Mouse (Mus musculus): ENCODE measurements around the gene Itgb3. TPM values are rescaled to one million over a fixed set of nuclear protein-coding genes. Genes with fewer than 3 reads are reported as not detected.

Gene Itgb3
- polyA plus RNA-seq, 1 experiment = 25.0 TPM

DNA sequence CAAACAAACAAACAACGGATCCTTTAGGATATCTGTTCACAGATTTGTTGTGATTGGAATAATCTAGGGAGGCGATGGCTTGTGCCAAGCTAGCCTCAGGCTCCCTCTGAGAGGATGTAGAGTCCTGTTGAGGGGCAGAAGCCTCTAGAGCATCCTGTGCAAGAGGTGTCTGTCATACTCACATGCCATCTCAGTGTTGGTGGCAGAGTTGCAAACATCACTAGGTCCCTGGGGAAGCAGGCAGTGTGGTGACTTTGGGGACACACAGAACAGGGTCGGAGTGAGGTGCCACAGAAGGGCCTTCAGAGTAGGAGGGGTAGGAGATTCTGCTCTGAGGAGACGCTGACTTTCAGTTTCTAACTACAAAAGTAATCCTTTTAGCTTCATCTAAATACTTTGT, 1.9 kb downstream of the Itgb3 start:
- no peaks in the 10 kb centered on the region for H3K36me3 ChIP-seq (ENCODE audit: control insufficient read depth, insufficient read depth)
- H3K4me3 ChIP-seq = peak overlapping the region; percentile 46
- H3K79me2 ChIP-seq (ENCODE audit: control insufficient read depth, insufficient read depth) = peaks cover 35% of the 10 kb centered on the region
- TF ChIP-seq MYOD1 (IDR thresholded peaks at IDR 0.05; ENCODE audit: control insufficient read depth in 1 of 3, insufficient read length in 2 of 3, low read depth in 2 of 3) (no peak), CEBPB (IDR thresholded peaks at IDR 0.05; ENCODE audit: insufficient read depth, poor library complexity, severe bottlenecking) (no peak), MYOG (IDR thresholded peaks at IDR 0.05; ENCODE audit: control insufficient read depth in 1 of 3, insufficient read depth in 1 of 3, insufficient read length in 2 of 3, low read depth in 2 of 3) (no peak), POLR2A (IDR thresholded peaks at IDR 0.05; ENCODE audit: insufficient read length, low read depth) (no peak), POLR2AphosphoS2 (IDR thresholded peaks at IDR 0.05; ENCODE audit: insufficient read length, low read depth) (no peak), USF1 (IDR thresholded peaks at IDR 0.05; ENCODE audit: low read depth) (no peak), E2F4 (IDR thresholded peaks at IDR 0.05; ENCODE audit: insufficient read depth) (no peak)
- peak overlapping the region; percentile 67 for H3K4me2 ChIP-seq (ENCODE audit: low read depth)
- no peaks in the 10 kb centered on the region for H3K27me3 ChIP-seq (ENCODE audit: control insufficient read depth, insufficient read depth, insufficient read length)
- no peak overlapping the region for H3ac ChIP-seq (ENCODE audit: control insufficient read depth, insufficient read length)

DNA sequence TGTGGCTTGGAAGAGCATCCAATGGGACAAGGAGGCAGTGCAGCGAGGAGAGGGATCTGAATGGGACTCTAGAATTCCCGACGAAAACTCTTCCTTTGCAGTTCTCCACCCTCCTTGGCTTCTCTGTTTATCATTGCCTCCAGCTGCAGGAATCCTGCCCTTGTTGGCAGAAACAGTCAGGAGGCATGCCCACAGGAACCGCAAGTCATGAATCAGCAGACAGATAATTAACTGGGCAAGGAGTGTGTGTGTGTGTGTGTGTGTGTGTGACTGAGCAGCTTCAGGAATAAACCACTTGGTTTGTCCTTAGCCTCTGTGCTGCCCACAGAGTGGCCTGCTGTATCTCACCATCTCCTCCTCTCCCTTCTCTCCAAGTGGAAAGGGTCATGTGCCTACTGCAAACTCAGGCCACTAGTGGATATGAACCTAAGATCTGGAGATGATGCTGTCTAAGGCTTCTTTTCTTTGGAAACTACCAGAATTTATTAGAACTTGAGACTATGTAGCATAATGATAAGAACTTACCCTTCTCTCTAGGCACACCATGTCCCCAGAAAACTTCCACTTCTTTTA, 3.9 kb downstream of the Itgb3 start:
- Histone ChIP-seq H3K79me2 (ENCODE audit: control insufficient read depth, insufficient read depth) (peaks cover 43% of the 10 kb centered on the region), H3K36me3 (ENCODE audit: control insufficient read depth, insufficient read depth) (no peaks in the 10 kb centered on the region), H3K27me3 (ENCODE audit: control insufficient read depth, insufficient read depth, insufficient read length) (no peaks in the 10 kb centered on the region), H3ac (ENCODE audit: control insufficient read depth, insufficient read length) (no peak overlapping the region), H3K4me2 (ENCODE audit: low read depth) (peak overlapping the region; percentile 67), H3K4me3 (no peak overlapping the region)
- TF ChIP-seq E2F4 (IDR thresholded peaks at IDR 0.05; ENCODE audit: insufficient read depth) (no peak), POLR2A (IDR thresholded peaks at IDR 0.05; ENCODE audit: insufficient read length, low read depth) (no peak), TCF3 (IDR thresholded peaks at IDR 0.05; ENCODE audit: insufficient read length, low read depth) (no peak), POLR2AphosphoS2 (IDR thresholded peaks at IDR 0.05; ENCODE audit: insufficient read length, low read depth) (no peak), CEBPB (IDR thresholded peaks at IDR 0.05; ENCODE audit: insufficient read depth, poor library complexity, severe bottlenecking) (peak; percentile 36; the same call in 1 of the 2 replicates), TCF12 (IDR thresholded peaks at IDR 0.05; ENCODE audit: insufficient read depth, poor library complexity, severe bottlenecking) (peak; percentile 85), SRF (IDR thresholded peaks at IDR 0.05; ENCODE audit: control insufficient read depth, insufficient read length, low read depth) (no peak), MYOD1 (IDR thresholded peaks at IDR 0.05; ENCODE audit: control insufficient read depth in 1 of 3, insufficient read length in 2 of 3, low read depth in 2 of 3) (peak in 2 of 3 experiments; percentile 54 to 77), MYOG (IDR thresholded peaks at IDR 0.05; ENCODE audit: control insufficient read depth in 1 of 3, insufficient read depth in 1 of 3, insufficient read length in 2 of 3, low read depth in 2 of 3) (peak in 2 of 3 experiments; percentile 36 to 77), REST (IDR thresholded peaks at IDR 0.05; ENCODE audit: insufficient read depth, insufficient read length) (no peak), MAX (IDR thresholded peaks at IDR 0.05; ENCODE audit: low read depth) (peak; percentile 17), USF1 (IDR thresholded peaks at IDR 0.05; ENCODE audit: low read depth) (peak; percentile 80)

DNA sequence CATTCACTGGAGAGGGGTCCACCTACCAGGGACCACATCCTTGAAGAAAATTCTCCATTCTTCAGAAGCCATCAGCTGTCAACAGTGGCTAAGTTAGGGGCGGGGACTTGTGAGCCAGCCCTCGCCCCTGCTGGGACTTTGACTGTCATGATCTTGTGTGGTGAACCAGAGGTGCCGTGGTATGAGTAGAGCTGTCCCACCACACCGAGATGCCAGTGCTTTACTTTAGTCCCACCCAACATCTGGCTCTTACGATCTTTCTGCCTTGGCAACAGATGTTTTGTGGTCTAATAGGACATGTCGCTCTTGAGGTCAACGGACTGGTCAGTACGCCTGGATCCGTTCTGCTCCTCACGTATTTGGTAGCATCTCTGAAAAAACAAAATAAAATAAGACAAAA, 5.8 kb downstream of the Itgb3 start:
- Histone ChIP-seq H3K27me3 (ENCODE audit: control insufficient read depth, insufficient read depth, insufficient read length) (no peaks in the 10 kb centered on the region), H3ac (ENCODE audit: control insufficient read depth, insufficient read length) (no peak overlapping the region), H3K4me3 (no peak overlapping the region), H3K79me2 (ENCODE audit: control insufficient read depth, insufficient read depth) (peaks cover 38% of the 10 kb centered on the region), H3K4me2 (ENCODE audit: low read depth) (peak overlapping the region; percentile 73), H3K36me3 (ENCODE audit: control insufficient read depth, insufficient read depth) (no peaks in the 10 kb centered on the region)
- TF ChIP-seq E2F4 (IDR thresholded peaks at IDR 0.05; ENCODE audit: insufficient read depth) (no peak), SRF (IDR thresholded peaks at IDR 0.05; ENCODE audit: control insufficient read depth, insufficient read length, low read depth) (no peak), REST (IDR thresholded peaks at IDR 0.05; ENCODE audit: insufficient read depth, insufficient read length) (no peak), POLR2AphosphoS2 (IDR thresholded peaks at IDR 0.05; ENCODE audit: insufficient read length, low read depth) (no peak), TCF12 (IDR thresholded peaks at IDR 0.05; ENCODE audit: insufficient read depth, poor library complexity, severe bottlenecking) (peak; percentile 51), TCF3 (IDR thresholded peaks at IDR 0.05; ENCODE audit: insufficient read length, low read depth) (no peak), MAX (IDR thresholded peaks at IDR 0.05; ENCODE audit: low read depth) (no peak), CEBPB (IDR thresholded peaks at IDR 0.05; ENCODE audit: insufficient read depth, poor library complexity, severe bottlenecking) (no peak), USF1 (IDR thresholded peaks at IDR 0.05; ENCODE audit: low read depth) (no peak), MYOD1 (IDR thresholded peaks at IDR 0.05; ENCODE audit: control insufficient read depth in 1 of 3, insufficient read length in 2 of 3, low read depth in 2 of 3) (peak in 2 of 3 experiments; percentile 54 to 60), MYOG (IDR thresholded peaks at IDR 0.05; ENCODE audit: control insufficient read depth in 1 of 3, insufficient read depth in 1 of 3, insufficient read length in 2 of 3, low read depth in 2 of 3) (no peak), POLR2A (IDR thresholded peaks at IDR 0.05; ENCODE audit: insufficient read length, low read depth) (no peak)

DNA sequence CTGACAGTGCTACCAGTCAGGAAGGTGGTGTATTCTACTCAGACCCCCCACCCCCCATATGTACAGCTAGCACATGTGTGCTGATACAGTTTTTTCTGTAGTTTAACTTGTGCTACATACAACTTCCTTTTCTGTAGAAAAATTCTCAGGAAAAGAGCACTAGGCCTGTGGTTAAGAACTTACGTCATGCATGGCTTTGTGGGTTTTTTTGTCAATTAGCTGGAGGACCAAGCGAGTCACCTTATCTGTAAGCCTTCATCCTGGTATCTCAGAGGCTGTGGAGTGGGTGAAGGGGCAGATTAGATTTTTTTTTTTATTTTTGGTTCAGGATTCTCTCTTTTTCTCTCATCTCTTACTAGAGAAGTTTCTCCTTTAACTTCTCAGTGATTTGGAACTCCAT, 6.3 kb downstream of the Itgb3 start:
- TF ChIP-seq MYOD1 (IDR thresholded peaks at IDR 0.05; ENCODE audit: control insufficient read depth in 1 of 3, insufficient read length in 2 of 3, low read depth in 2 of 3) (no peak), TCF12 (IDR thresholded peaks at IDR 0.05; ENCODE audit: insufficient read depth, poor library complexity, severe bottlenecking) (no peak), USF1 (IDR thresholded peaks at IDR 0.05; ENCODE audit: low read depth) (no peak), POLR2AphosphoS2 (IDR thresholded peaks at IDR 0.05; ENCODE audit: insufficient read length, low read depth) (no peak), CEBPB (IDR thresholded peaks at IDR 0.05; ENCODE audit: insufficient read depth, poor library complexity, severe bottlenecking) (peak; percentile 55; the same call in 1 of the 2 replicates)
- no peak overlapping the region for H3ac ChIP-seq (ENCODE audit: control insufficient read depth, insufficient read length)
- H3K4me2 ChIP-seq (ENCODE audit: low read depth) = peak overlapping the region; percentile 73
- H3K79me2 ChIP-seq (ENCODE audit: control insufficient read depth, insufficient read depth) = peaks cover 32% of the 10 kb centered on the region
- no peak overlapping the region for H3K4me3 ChIP-seq
- H3K36me3 ChIP-seq (ENCODE audit: control insufficient read depth, insufficient read depth) = no peaks in the 10 kb centered on the region
- H3K27me3 ChIP-seq (ENCODE audit: control insufficient read depth, insufficient read depth, insufficient read length) = no peaks in the 10 kb centered on the region

DNA sequence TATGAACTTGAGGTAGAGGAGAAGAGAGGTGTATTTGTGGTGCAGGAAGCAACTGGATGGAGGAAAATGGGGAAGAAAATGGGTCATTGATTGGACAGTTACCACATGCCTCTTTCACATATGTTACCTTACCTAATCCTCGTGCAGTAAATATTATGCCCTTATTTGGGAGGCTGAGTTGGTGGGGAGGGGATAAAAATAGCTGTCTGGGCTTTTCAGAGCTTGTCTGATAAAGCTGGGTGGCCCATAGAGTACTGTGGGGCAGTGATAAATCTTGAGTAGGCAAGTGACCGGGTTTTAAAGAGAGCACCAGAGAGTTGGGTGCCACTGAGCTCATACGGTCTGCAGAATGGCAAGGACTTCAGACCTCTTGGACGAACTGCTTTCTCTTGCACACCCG, 8.4 kb downstream of the Itgb3 start:
- peak overlapping the region; percentile 73 for H3K4me2 ChIP-seq (ENCODE audit: low read depth)
- H3K36me3 ChIP-seq (ENCODE audit: control insufficient read depth, insufficient read depth) = no peaks in the 10 kb centered on the region
- no peak for TF ChIP-seq TCF12 (IDR thresholded peaks at IDR 0.05; ENCODE audit: insufficient read depth, poor library complexity, severe bottlenecking)
- peak; percentile 58 for TF ChIP-seq SRF (IDR thresholded peaks at IDR 0.05; ENCODE audit: control insufficient read depth, insufficient read length, low read depth)
- no peak for TF ChIP-seq POLR2A (IDR thresholded peaks at IDR 0.05; ENCODE audit: insufficient read length, low read depth)
- H3K4me3 ChIP-seq = no peak overlapping the region
- peaks cover 23% of the 10 kb centered on the region for H3K79me2 ChIP-seq (ENCODE audit: control insufficient read depth, insufficient read depth)
- H3K27me3 ChIP-seq (ENCODE audit: control insufficient read depth, insufficient read depth, insufficient read length) = no peaks in the 10 kb centered on the region
- H3ac ChIP-seq (ENCODE audit: control insufficient read depth, insufficient read length) = no peak overlapping the region
